Mouse (Mus musculus) lung, postnatal 0 days (tissue): Measurements from ENCODE around the gene Fxyd6. TPM values are rescaled to one million over a fixed set of nuclear protein-coding genes. Genes with fewer than 3 reads are reported as not detected.

Source experiments
- ATAC-seq: fragments of 200-750 bp; cut with Nextera tagmentation; 2 replicates; pipeline ENCODE4 v1.8.0; 2017; ENCODE audit warnings: moderate library complexity
- DNase-seq: peaks from one replicate; pipeline ENCODE4 v3.0.0-alpha.2; 2016; ENCODE audit warnings: low spot score
- H3K27ac ChIP-seq: fragments of 300-500 bp; sonication (generic); 2 replicates; pipeline ENCODE4 v1.5.1; 2014; ENCODE audit warnings: antibody characterized with exemption, mild to moderate bottlenecking, low read length, mixed read lengths
- H3K27me3 ChIP-seq: fragments of 300-500 bp; sonication (generic); replicated peaks from 2 replicates; pipeline ENCODE4 v1.6.1; 2014; ENCODE audit warnings: low read length, mixed read lengths; ENCODE audit not compliant: insufficient read depth
- H3K36me3 ChIP-seq: fragments of 300-500 bp; sonication (generic); 2 replicates; pipeline ENCODE4 v1.6.1; 2014; ENCODE audit warnings: low read length, mixed read lengths; ENCODE audit not compliant: insufficient read depth
- H3K4me1 ChIP-seq: fragments of 300-500 bp; sonication (generic); 2 replicates; pipeline ENCODE4 v1.6.1; 2014; ENCODE audit warnings: antibody characterized with exemption, low read depth, low read length, mixed read lengths; ENCODE audit not compliant: insufficient read depth
- H3K4me2 ChIP-seq: fragments of 300-500 bp; sonication (generic); replicated peaks from 2 replicates; pipeline ENCODE4 v1.6.1; 2014; ENCODE audit warnings: low read depth, mild to moderate bottlenecking, low read length, moderate library complexity, mixed read lengths
- H3K4me3 ChIP-seq: fragments of 300-500 bp; sonication (generic); 2 replicates; pipeline ENCODE4 v1.5.1; 2014; ENCODE audit warnings: low read depth, low read length
- H3K9ac ChIP-seq: fragments of 300-500 bp; sonication (generic); replicated peaks from 2 replicates; pipeline ENCODE4 v1.6.1; 2014; ENCODE audit warnings: low read depth, mild to moderate bottlenecking
- H3K9me3 ChIP-seq: fragments of 300-500 bp; sonication (generic); 2 replicates; pipeline ENCODE4 v1.6.1; 2016; ENCODE audit warnings: low read length, mixed read lengths
- CTCF ChIP-seq: IDR thresholded peaks from 2 replicates; pipeline ENCODE4 v1.5.1; 2016; ENCODE audit warnings: antibody characterized with exemption, mild to moderate bottlenecking
- EP300 ChIP-seq: IDR thresholded peaks from 2 replicates; pipeline ENCODE4 v1.6.1; 2016; ENCODE audit warnings: antibody characterized with exemption, mild to moderate bottlenecking, control low read depth
- WGBS: fragments of 180-500 bp; shearing (Covaris S2); extraction: QIAGEN DNeasy Blood & Tissue Kit; methylation state at CpG from one replicate; pipeline ENCODE4 v1.1.7; 2014; 5-methylcytosine and 5-hydroxymethylcytosine counted together
- polyA plus RNA-seq: library from polyadenylated mRNA; unstranded; fragments of >200 nt; fragmentation: Nextera tagmentation; extraction: Ambion mirVana; gene quantifications from 2 replicates; pipeline ENCODE4 v1.2.1, GENCODE M21; 2015

Gene Fxyd6
- polyA plus RNA-seq, 1 experiment from 2014 or later: 13.4 TPM

GRCm38 (mm10) chr9:45358356-45358755, 11.6 kb upstream of the Fxyd6 start:
- no peaks in the 10 kb centered on the region for H3K36me3 ChIP-seq
- ATAC-seq: no peak
- no peaks in the 10 kb centered on the region for H3K4me1 ChIP-seq
- no peak for TF ChIP-seq EP300
- no peak for TF ChIP-seq CTCF
- H3K9me3 ChIP-seq: no peaks in the 10 kb centered on the region
- H3K27me3 ChIP-seq: no peaks in the 10 kb centered on the region
- H3K4me3 ChIP-seq: no peak overlapping the region
- no peak for DNase-seq
- no peak overlapping the region for H3K9ac ChIP-seq
- H3K4me2 ChIP-seq: no peak overlapping the region
- WGBS: 40% methylated on average over 7 of the region's 7 CpGs
- no peak overlapping the region for H3K27ac ChIP-seq

- Histone ChIP-seq H3K9ac (no peak overlapping the region), H3K4me1 (no peaks in the 10 kb centered on the region), H3K9me3 (no peaks in the 10 kb centered on the region), H3K36me3 (no peaks in the 10 kb centered on the region), H3K27ac (no peak overlapping the region), H3K4me2 (no peak overlapping the region), H3K27me3 (no peaks in the 10 kb centered on the region), H3K4me3 (no peak overlapping the region)
- ATAC-seq (peak; percentile 32; the same call in 1 of the 2 replicates), DNase-seq (peak; percentile 22)
- 18% methylated on average over 2 of the region's 2 CpGs for WGBS
- no peak for TF ChIP-seq CTCF
- TF ChIP-seq EP300: no peak
Observed at GRCm38 (mm10) chr9:45362051-45362461, 7.9 kb upstream of the Fxyd6 start.

DNA sequence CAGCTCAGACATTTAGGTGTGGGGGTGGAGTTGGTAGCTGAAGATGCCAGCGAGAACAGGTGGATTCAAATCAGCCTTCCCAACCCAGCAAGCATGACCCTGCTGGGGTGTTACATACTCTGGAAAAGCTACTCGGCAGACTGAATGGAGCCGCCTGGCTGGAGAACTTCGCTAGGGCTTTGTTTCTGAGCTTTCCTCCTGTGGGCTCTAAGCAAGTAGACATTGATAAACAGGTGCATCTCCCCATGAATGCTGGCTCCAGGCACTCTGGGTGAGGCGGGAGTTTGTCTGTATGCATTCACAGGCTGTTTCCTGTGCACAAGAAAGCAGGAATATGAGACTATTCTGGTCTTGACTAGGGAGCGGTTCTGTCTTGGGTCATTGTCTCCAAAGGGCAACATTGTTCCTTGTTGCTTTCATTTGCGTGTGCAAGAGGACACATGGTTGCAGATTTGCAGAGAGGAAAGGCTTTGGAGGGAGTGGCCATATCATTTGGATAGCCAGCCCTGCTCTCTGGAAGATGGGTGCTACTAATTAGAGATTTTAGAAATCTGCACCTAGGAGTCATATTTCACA, 6.3 kb upstream of the Fxyd6 start:
- H3K4me3 ChIP-seq: no peak overlapping the region

DNA sequence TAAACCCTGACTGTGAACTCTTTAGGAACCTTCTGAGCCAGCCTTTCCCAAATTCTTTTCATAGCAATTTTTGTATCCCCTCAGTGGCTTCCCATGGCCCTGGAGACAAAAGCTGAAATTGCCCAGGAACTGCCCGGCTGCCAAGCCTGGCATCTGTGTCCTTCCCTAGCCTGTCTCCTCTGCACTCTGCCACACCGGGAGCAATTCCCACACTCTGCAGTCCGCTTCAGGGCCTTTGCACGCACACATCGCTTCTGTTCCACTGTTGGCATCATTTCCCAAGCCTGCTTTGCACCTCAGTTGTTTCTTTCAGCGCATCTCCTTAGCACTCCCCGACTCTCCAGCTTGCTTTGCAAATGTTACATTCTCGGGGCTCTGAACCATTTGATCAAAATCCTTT, 2.3 kb upstream of the Fxyd6 start:
- Histone ChIP-seq H3K27me3 (0 out of 2 replicates have a peak, but pooled peaks cover 6% of the 10 kb centered on the region), H3K4me2 (no peak overlapping the region), H3K4me1 (no peaks in the 10 kb centered on the region), H3K4me3 (no peak overlapping the region), H3K27ac (no peak overlapping the region), H3K36me3 (no peaks in the 10 kb centered on the region), H3K9ac (no peak overlapping the region), H3K9me3 (no peaks in the 10 kb centered on the region)
- no peak for ATAC-seq
- no peak for DNase-seq
- TF ChIP-seq CTCF: no peak
- no peak for TF ChIP-seq EP300
- WGBS: 52% methylated on average over 8 of the region's 8 CpGs

More for the DNA sequence above, 6.3 kb upstream of the Fxyd6 start:
- no peak overlapping the region for H3K9ac ChIP-seq
- H3K4me2 ChIP-seq: no peak overlapping the region
- no peak overlapping the region for H3K27ac ChIP-seq
- ATAC-seq (no peak), DNase-seq (no peak)
- WGBS: 60% methylated on average over 7 of the region's 7 CpGs
- H3K9me3 ChIP-seq: no peaks in the 10 kb centered on the region
- H3K27me3 ChIP-seq: no peaks in the 10 kb centered on the region
- no peaks in the 10 kb centered on the region for H3K4me1 ChIP-seq
- TF ChIP-seq EP300 (no peak), CTCF (no peak)
- H3K36me3 ChIP-seq: no peaks in the 10 kb centered on the region

DNA sequence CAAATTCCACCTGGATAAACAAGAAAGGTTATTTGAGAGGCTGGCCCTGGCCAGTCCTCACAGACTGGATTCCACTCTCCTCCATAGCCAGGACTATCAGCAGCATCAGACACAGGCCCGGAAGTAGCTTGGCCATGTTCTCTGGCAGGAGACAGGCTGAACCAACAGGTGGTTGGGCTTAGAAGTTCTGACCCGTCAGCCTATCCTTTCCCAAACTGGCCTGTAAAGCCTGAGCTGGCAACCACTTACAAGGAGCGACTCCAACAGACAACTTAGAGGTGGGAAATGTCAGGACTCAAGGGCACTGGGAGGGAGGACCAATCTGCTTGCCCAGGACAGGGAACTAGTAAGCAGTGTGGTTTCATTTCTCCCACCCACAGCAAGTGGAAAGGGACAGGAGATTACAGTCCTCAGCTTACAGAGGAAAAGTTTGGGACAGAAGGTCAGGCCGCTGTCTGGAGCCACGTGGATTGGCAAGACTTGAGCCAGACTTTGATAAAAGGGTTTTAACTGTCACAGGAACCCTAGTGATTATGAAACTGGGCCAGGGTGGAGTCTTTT, 1.6 kb upstream of the Fxyd6 start:
- TF ChIP-seq EP300 (no peak), CTCF (no peak)
- ATAC-seq (no peak), DNase-seq (no peak)
- 27% methylated on average over 5 of the region's 5 CpGs for WGBS
- Histone ChIP-seq H3K9me3 (no peaks in the 10 kb centered on the region), H3K36me3 (no peaks in the 10 kb centered on the region), H3K4me2 (no peak overlapping the region), H3K9ac (no peak overlapping the region), H3K27ac (no peak overlapping the region), H3K27me3 (0 out of 2 replicates have a peak, but pooled peaks cover 6% of the 10 kb centered on the region), H3K4me1 (no peaks in the 10 kb centered on the region), H3K4me3 (no peak overlapping the region)

GRCm38 (mm10) chr9:45370616-45371336, 791 bp downstream of the Fxyd6 start:
- H3K9ac ChIP-seq: 0 out of 2 replicates have a peak overlapping the region, but pooled peaks have one; percentile 1
- no peak for DNase-seq
- H3K9me3 ChIP-seq: no peaks in the 10 kb centered on the region
- 5% methylated on average over 25 of the region's 25 CpGs for WGBS
- no peak overlapping the region for H3K27ac ChIP-seq
- ATAC-seq: no peak
- peak overlapping the region; percentile 36 for H3K4me3 ChIP-seq
- 0 out of 2 replicates have a peak, but pooled peaks cover 6% of the 10 kb centered on the region for H3K27me3 ChIP-seq
- peak overlapping the region; percentile 61 for H3K4me2 ChIP-seq
- no peaks in the 10 kb centered on the region for H3K36me3 ChIP-seq
- TF ChIP-seq EP300 (no peak), CTCF (no peak)
- H3K4me1 ChIP-seq: no peaks in the 10 kb centered on the region
